Mouse (Mus musculus) testis, adult 2 months (tissue): ENCODE measurements around the gene Pik3ip1.

Source experiments
- CTCF ChIP-seq: fragments of 200-500 bp; IDR thresholded peaks from 2 replicates; pipeline ENCODE4 v1.5.1; 2012; ENCODE audit warnings: low read depth, mild to moderate bottlenecking, inconsistent platforms, low read length, moderate library complexity; ENCODE audit not compliant: control insufficient read depth, insufficient read depth, insufficient replicate concordance
- POLR2A ChIP-seq: fragments of 200-500 bp; IDR thresholded peaks from 2 replicates; pipeline ENCODE4 v1.6.1; 2012; ENCODE audit warnings: low read depth, mild to moderate bottlenecking, inconsistent platforms, low read length, moderate library complexity; ENCODE audit not compliant: control insufficient read depth

GRCm38 (mm10) chr11:3387482-3388196 is 57.4 kb downstream of the Pik3ip1 start:
- TF ChIP-seq POLR2A (no peak), CTCF (no peak)
